Mouse (Mus musculus) hindbrain, embryonic 10.5 days (tissue): ENCODE measurements around the gene Olfr617. TPM values are rescaled to one million over a fixed set of nuclear protein-coding genes. Genes with fewer than 3 reads are reported as not detected.
"Not testable (repeated sequence)": the region's sequence is repeated elsewhere in the genome, so short reads cannot be mapped to it uniquely, and the experiment has no call there.

Experiments used
- DNase-seq: peaks from one replicate; pipeline ENCODE4 v3.0.0-alpha.2; 2017; ENCODE audit warnings: low spot score
- H3K27ac ChIP-seq: fragments of 300-500 bp; sonication (generic); 2 replicates; pipeline ENCODE4 v1.5.1; 2016; ENCODE audit warnings: mild to moderate bottlenecking, moderate library complexity
- H3K27me3 ChIP-seq: fragments of 300-500 bp; sonication (generic); 2 replicates; pipeline ENCODE4 v1.6.1; 2016; ENCODE audit warnings: mild to moderate bottlenecking; ENCODE audit not compliant: poor library complexity, insufficient read depth, severe bottlenecking
- H3K36me3 ChIP-seq: fragments of 300-500 bp; sonication (generic); 2 replicates; pipeline ENCODE4 v1.6.1; 2016; ENCODE audit warnings: mild to moderate bottlenecking, moderate library complexity
- H3K4me1 ChIP-seq: fragments of 300-500 bp; sonication (generic); replicated peaks from 2 replicates; pipeline ENCODE4 v1.6.1; 2016; ENCODE audit warnings: mild to moderate bottlenecking
- H3K4me3 ChIP-seq: fragments of 300-500 bp; sonication (generic); 2 replicates; pipeline ENCODE4 v1.5.1; 2016; ENCODE audit warnings: mild to moderate bottlenecking, moderate library complexity
- H3K9me3 ChIP-seq: fragments of 300-500 bp; sonication (generic); 2 replicates; pipeline ENCODE4 v1.6.1; 2016; ENCODE audit warnings: mild to moderate bottlenecking, moderate library complexity
- WGBS: fragments of 180-500 bp; shearing (Covaris S2); methylation state at CpG from one replicate; pipeline ENCODE4 v1.1.7; 2016; 5-methylcytosine and 5-hydroxymethylcytosine counted together
- polyA plus RNA-seq: library from polyadenylated mRNA; unstranded; fragments of >200 nt; fragmentation: Nextera tagmentation; extraction: Ambion mirVana; gene quantifications from 2 replicates; pipeline ENCODE4 v1.2.1, GENCODE M21; 2016

Gene Olfr617
- polyA plus RNA-seq, result not detected in 2 replicates

DNA sequence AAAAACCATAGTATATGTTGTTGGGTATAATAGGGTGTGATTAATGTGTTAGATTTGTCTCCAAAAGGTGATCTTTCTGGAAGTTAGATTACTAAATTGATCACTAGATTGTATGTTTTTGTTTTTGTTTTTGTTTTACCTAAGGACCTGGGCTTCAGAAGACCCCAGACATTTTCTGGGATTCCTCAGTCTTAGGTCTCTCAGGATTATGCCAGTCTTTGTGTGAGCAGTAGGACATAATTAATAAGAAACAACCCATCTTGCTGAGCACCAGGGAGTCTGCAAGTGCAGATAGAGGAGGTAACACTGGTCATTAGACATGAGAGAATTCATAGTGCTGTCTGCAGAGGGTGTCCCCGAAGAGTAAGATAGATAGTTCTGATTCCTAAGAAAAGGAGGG is at the start of gene Olfr617:
Olfr617 (plus strand) TSS at position 301 of the 400 bp plus-strand sequence.
- no peaks in the 10 kb centered on the region for H3K9me3 ChIP-seq
- no peaks in the 10 kb centered on the region for H3K4me1 ChIP-seq
- no peak for DNase-seq
- no peak within 1 kb of the TSS for H3K27ac ChIP-seq
- H3K27me3 ChIP-seq, result no peaks in the 10 kb centered on the region
- WGBS, result 88% methylated on average over 1 of the region's 1 CpGs
- no peak within 1 kb of the TSS for H3K4me3 ChIP-seq
- no peaks in the 10 kb centered on the region for H3K36me3 ChIP-seq

- not testable (repeated sequence) for H3K36me3 ChIP-seq, H3K9me3 ChIP-seq, H3K27ac ChIP-seq, DNase-seq, H3K27me3 ChIP-seq, H3K4me1 ChIP-seq, H3K4me3 ChIP-seq
- 88% methylated on average over 2 of the region's 2 CpGs for WGBS
These were observed 30.2 kb upstream of the Olfr617 start, which contains the start of gene Olfr612 for GRCm38 (mm10) chr7:103542617-103543016. Gene Olfr612, minus strand, starts transcription at chr7:103542717.

- Histone ChIP-seq H3K4me1 (no peaks in the 10 kb centered on the region), H3K36me3 (no peaks in the 10 kb centered on the region), H3K9me3 (no peaks in the 10 kb centered on the region), H3K27ac (no peak within 1 kb of the TSS), H3K27me3 (no peaks in the 10 kb centered on the region), H3K4me3 (no peak within 1 kb of the TSS)
- DNase-seq, result no peak
- WGBS, result 75% methylated on average over 2 of the region's 2 CpGs
These were observed 25.1 kb upstream of the Olfr617 start, which contains the start of gene Olfr613 for GRCm38 (mm10) chr7:103547774-103548173. Gene Olfr613, plus strand, starts transcription at chr7:103548074.

- WGBS, result 89% methylated on average over 2 of the region's 2 CpGs
- Histone ChIP-seq H3K4me3 (no peak within 1 kb of the TSS), H3K36me3 (no peaks in the 10 kb centered on the region), H3K9me3 (no peaks in the 10 kb centered on the region), H3K27me3 (no peaks in the 10 kb centered on the region), H3K27ac (no peak within 1 kb of the TSS), H3K4me1 (no peaks in the 10 kb centered on the region)
- DNase-seq, result no peak
These were observed 17.1 kb upstream of the Olfr617 start, which contains the start of gene Olfr615 for GRCm38 (mm10) chr7:103555779-103556178. Gene Olfr615, plus strand, starts transcription at chr7:103556079.

- Histone ChIP-seq H3K4me1 (no peaks in the 10 kb centered on the region), H3K9me3 (no peaks in the 10 kb centered on the region), H3K36me3 (no peaks in the 10 kb centered on the region), H3K4me3 (no peak within 1 kb of the TSS), H3K27me3 (no peaks in the 10 kb centered on the region), H3K27ac (no peak within 1 kb of the TSS)
- 75% methylated on average over 3 of the region's 3 CpGs for WGBS
- DNase-seq, result no peak
These were observed 3.8 kb upstream of the Olfr617 start, which contains the start of gene Olfr616 for GRCm38 (mm10) chr7:103569043-103569442. Gene Olfr616, minus strand, starts transcription at chr7:103569143.

- WGBS, result 67% methylated on average over 2 of the region's 2 CpGs
- Histone ChIP-seq H3K4me3 (no peak within 1 kb of the TSS), H3K4me1 (no peaks in the 10 kb centered on the region), H3K36me3 (no peaks in the 10 kb centered on the region), H3K27me3 (no peaks in the 10 kb centered on the region), H3K27ac (no peak within 1 kb of the TSS), H3K9me3 (no peaks in the 10 kb centered on the region)
- no peak for DNase-seq
These were observed 16.9 kb downstream of the Olfr617 start, which contains the start of gene Olfr618 for GRCm38 (mm10) chr7:103589803-103590202. Gene Olfr618, plus strand, starts transcription at chr7:103590103.

- no peak for DNase-seq
- H3K4me1 ChIP-seq, result no peaks in the 10 kb centered on the region
- no peaks in the 10 kb centered on the region for H3K9me3 ChIP-seq
- H3K36me3 ChIP-seq, result no peaks in the 10 kb centered on the region
- no peaks in the 10 kb centered on the region for H3K27me3 ChIP-seq
- no peak within 1 kb of the TSS for H3K4me3 ChIP-seq
- no peak within 1 kb of the TSS for H3K27ac ChIP-seq
These were observed 27.4 kb downstream of the Olfr617 start, which contains the start of gene Olfr619 for GRCm38 (mm10) chr7:103600275-103600674. Gene Olfr619, plus strand, starts transcription at chr7:103600575.

GRCm38 (mm10) chr7:103607425-103607824 is 34.6 kb downstream of the Olfr617 start:
- DNase-seq, result no peak
- 82% methylated on average over 2 of the region's 2 CpGs for WGBS
- H3K27me3 ChIP-seq, result no peaks in the 10 kb centered on the region
- no peak overlapping the region for H3K4me3 ChIP-seq
- H3K36me3 ChIP-seq, result no peaks in the 10 kb centered on the region
- H3K9me3 ChIP-seq, result no peaks in the 10 kb centered on the region
- no peak overlapping the region for H3K27ac ChIP-seq
- H3K4me1 ChIP-seq, result no peaks in the 10 kb centered on the region

- H3K4me1 ChIP-seq, result no peaks in the 10 kb centered on the region
- no peak within 1 kb of the TSS for H3K4me3 ChIP-seq
- no peaks in the 10 kb centered on the region for H3K36me3 ChIP-seq
- H3K9me3 ChIP-seq, result no peaks in the 10 kb centered on the region
- H3K27ac ChIP-seq, result no peak within 1 kb of the TSS
- H3K27me3 ChIP-seq, result no peaks in the 10 kb centered on the region
- DNase-seq, result no peak
- WGBS, result 84% methylated on average over 2 of the region's 2 CpGs
These were observed 39.6 kb downstream of the Olfr617 start, which contains the start of gene Olfr620 for GRCm38 (mm10) chr7:103612434-103612833. Gene Olfr620, minus strand, starts transcription at chr7:103612534.

Other genes with a start within 250 kb of the Olfr617 start
- not detected in 2 replicates for gene Olfr598, start 249.5 kb upstream of the Olfr617 start, polyA plus RNA-seq
- gene Olfr599, start 237.1 kb upstream of the Olfr617 start, polyA plus RNA-seq, result not detected in 2 replicates
- not detected in 2 replicates for gene Olfr600, start 223.4 kb upstream of the Olfr617 start, polyA plus RNA-seq
- not detected in 2 replicates for gene Olfr601, start 210.4 kb upstream of the Olfr617 start, polyA plus RNA-seq
- gene Olfr603, start 186.9 kb upstream of the Olfr617 start, polyA plus RNA-seq, result not detected in 2 replicates
- gene Usp17lc, start 158.0 kb upstream of the Olfr617 start, polyA plus RNA-seq, result not detected in 2 replicates
- gene Olfr605, start 127.6 kb upstream of the Olfr617 start, polyA plus RNA-seq, result not detected in 2 replicates
- gene Olfr606, start 124.0 kb upstream of the Olfr617 start, polyA plus RNA-seq, result not detected in 2 replicates
- gene Olfr607, start 108.9 kb upstream of the Olfr617 start, polyA plus RNA-seq, result not detected in 2 replicates
- gene Olfr608, start 103.2 kb upstream of the Olfr617 start, polyA plus RNA-seq, result not detected in 2 replicates
- not detected in 2 replicates for gene Olfr609, start 75.0 kb upstream of the Olfr617 start, polyA plus RNA-seq
- not detected in 2 replicates for gene Olfr610, start 60.9 kb upstream of the Olfr617 start, polyA plus RNA-seq
- gene Olfr611, start 52.2 kb upstream of the Olfr617 start, polyA plus RNA-seq, result not detected in 2 replicates
- not detected in 2 replicates for gene Olfr612, start 30.3 kb upstream of the Olfr617 start, polyA plus RNA-seq
- gene Olfr613, start 25.0 kb upstream of the Olfr617 start, polyA plus RNA-seq, result not detected in 2 replicates
- not detected in 2 replicates for gene Olfr615, start 17.0 kb upstream of the Olfr617 start, polyA plus RNA-seq
- gene Olfr616, start 3.9 kb upstream of the Olfr617 start, polyA plus RNA-seq, result not detected in 2 replicates
- gene Olfr618, start 17.0 kb downstream of the Olfr617 start, polyA plus RNA-seq, result not detected in 2 replicates
- not detected in 2 replicates for gene Olfr619, start 27.5 kb downstream of the Olfr617 start, polyA plus RNA-seq
- not detected in 2 replicates for gene Olfr620, start 39.5 kb downstream of the Olfr617 start, polyA plus RNA-seq
- gene Olfr622, start 69.6 kb downstream of the Olfr617 start, polyA plus RNA-seq, result not detected in 2 replicates
- gene Olfr623, start 90.6 kb downstream of the Olfr617 start, polyA plus RNA-seq, result not detected in 2 replicates
- 0.03 TPM in 1 of 2 replicates, not detected in the other for gene Olfr624, start 98.1 kb downstream of the Olfr617 start, polyA plus RNA-seq
- not detected in 2 replicates for gene Olfr625-ps1, start 109.7 kb downstream of the Olfr617 start, polyA plus RNA-seq
- gene Olfr243, start 141.6 kb downstream of the Olfr617 start, polyA plus RNA-seq, result not detected in 2 replicates
- not detected in 2 replicates for gene Olfr628, start 157.3 kb downstream of the Olfr617 start, polyA plus RNA-seq
- not detected in 2 replicates for gene Olfr629, start 171.9 kb downstream of the Olfr617 start, polyA plus RNA-seq
- not detected in 2 replicates for gene Olfr630, start 184.3 kb downstream of the Olfr617 start, polyA plus RNA-seq
- not detected in 2 replicates for gene Olfr69, start 198.5 kb downstream of the Olfr617 start, polyA plus RNA-seq
- gene Olfr68, start 206.6 kb downstream of the Olfr617 start, polyA plus RNA-seq, result not detected in 2 replicates
- not detected in 2 replicates for gene Olfr67, start 218.8 kb downstream of the Olfr617 start, polyA plus RNA-seq
- gene Hbb-bt, start 240.9 kb downstream of the Olfr617 start, polyA plus RNA-seq, result 187 and 377 TPM in 2 replicates